Mouse (Mus musculus): ENCODE data around the gene Rel. TPM values are rescaled to one million over a fixed set of nuclear protein-coding genes. Genes with fewer than 3 reads are reported as not detected.
"Not testable (repeated sequence)": the region's sequence is repeated elsewhere in the genome, so short reads cannot be mapped to it uniquely, and the experiment has no call there.

The Rel gene
- polyA plus RNA-seq, 1 experiment = 0.73 TPM

GRCm38 (mm10) chr11:23767928-23768327 is 2.8 kb downstream of the Rel start:
- TF ChIP-seq FOSL1 (IDR thresholded peaks at IDR 0.05; ENCODE audit: insufficient read depth, low read length, poor library complexity, severe bottlenecking) = no peak
- no peak for TF ChIP-seq MYOG (IDR thresholded peaks at IDR 0.05; ENCODE audit: control insufficient read depth, extremely low read depth, insufficient read length)
- no peak for TF ChIP-seq MYOD1 (IDR thresholded peaks at IDR 0.05; ENCODE audit: control insufficient read depth, insufficient read length, low read depth)
- no peak for TF ChIP-seq CEBPB (IDR thresholded peaks at IDR 0.05; ENCODE audit: low read depth)
- TF ChIP-seq USF1 (IDR thresholded peaks at IDR 0.05; ENCODE audit: low read depth) = no peak
- no peak for TF ChIP-seq MAX (IDR thresholded peaks at IDR 0.05)
- no peak for TF ChIP-seq CTCF (IDR thresholded peaks at IDR 0.05; ENCODE audit: control insufficient read depth, insufficient read depth, insufficient read length)
- Histone ChIP-seq H3ac (ENCODE audit: control insufficient read depth, insufficient read length, low read depth) (no peak overlapping the region), H3K36me3 (ENCODE audit: control insufficient read depth, insufficient read depth) (no peaks in the 10 kb centered on the region), H3K4me3 (ENCODE audit: insufficient read depth, poor library complexity, severe bottlenecking) (no peak overlapping the region), H3K27me3 (ENCODE audit: control insufficient read depth, insufficient read depth, insufficient read length) (no peaks in the 10 kb centered on the region), H3K79me2 (ENCODE audit: control insufficient read depth, insufficient read depth) (peaks cover 48% of the 10 kb centered on the region), H3K79me3 (ENCODE audit: low read depth) (peaks cover 5% of the 10 kb centered on the region)

GRCm38 (mm10) chr11:23767369-23767768 is 3.4 kb downstream of the Rel start:
- not testable (repeated sequence) for H3K36me3 ChIP-seq (ENCODE audit: control insufficient read depth, insufficient read depth); H3K4me3 ChIP-seq (ENCODE audit: insufficient read depth, poor library complexity, severe bottlenecking); H3K79me3 ChIP-seq (ENCODE audit: low read depth); H3ac ChIP-seq (ENCODE audit: control insufficient read depth, insufficient read length, low read depth); H3K27me3 ChIP-seq (ENCODE audit: control insufficient read depth, insufficient read depth, insufficient read length)
- peaks cover 53% of the 10 kb centered on the region for H3K79me2 ChIP-seq (ENCODE audit: control insufficient read depth, insufficient read depth)

- Histone ChIP-seq H3K79me2 (ENCODE audit: control insufficient read depth, insufficient read depth) (peaks cover 35% of the 10 kb centered on the region), H3K36me3 (ENCODE audit: control insufficient read depth, insufficient read depth) (peaks cover 9% of the 10 kb centered on the region), H3K79me3 (ENCODE audit: low read depth) (peaks cover 5% of the 10 kb centered on the region), H3K4me3 (ENCODE audit: insufficient read depth, poor library complexity, severe bottlenecking) (no peak overlapping the region), H3K27me3 (ENCODE audit: control insufficient read depth, insufficient read depth, insufficient read length) (no peaks in the 10 kb centered on the region), H3ac (ENCODE audit: control insufficient read depth, insufficient read length, low read depth) (no peak overlapping the region)
- TF ChIP-seq CEBPB (IDR thresholded peaks at IDR 0.05; ENCODE audit: low read depth) (no peak), MYOG (IDR thresholded peaks at IDR 0.05; ENCODE audit: control insufficient read depth, extremely low read depth, insufficient read length) (no peak), CTCF (IDR thresholded peaks at IDR 0.05; ENCODE audit: control insufficient read depth, insufficient read depth, insufficient read length) (no peak), USF1 (IDR thresholded peaks at IDR 0.05; ENCODE audit: low read depth) (no peak), MAX (IDR thresholded peaks at IDR 0.05) (no peak), MYOD1 (IDR thresholded peaks at IDR 0.05; ENCODE audit: control insufficient read depth, insufficient read length, low read depth) (no peak), FOSL1 (IDR thresholded peaks at IDR 0.05; ENCODE audit: insufficient read depth, low read length, poor library complexity, severe bottlenecking) (no peak)
Measured at GRCm38 (mm10) chr11:23762635-23763034, 8.1 kb downstream of the Rel start.

- Histone ChIP-seq H3K4me3 (ENCODE audit: insufficient read depth, poor library complexity, severe bottlenecking) (no peak overlapping the region), H3K79me3 (ENCODE audit: low read depth) (no peaks in the 10 kb centered on the region)
Measured at GRCm38 (mm10) chr11:23758218-23758617, 12.6 kb downstream of the Rel start.

GRCm38 (mm10) chr11:23754329-23754728 is 16.4 kb downstream of the Rel start:
- Histone ChIP-seq H3K79me2 (ENCODE audit: control insufficient read depth, insufficient read depth) (no peaks in the 10 kb centered on the region), H3K36me3 (ENCODE audit: control insufficient read depth, insufficient read depth) (no peaks in the 10 kb centered on the region), H3K4me3 (ENCODE audit: insufficient read depth, poor library complexity, severe bottlenecking) (no peak overlapping the region), H3ac (ENCODE audit: control insufficient read depth, insufficient read length, low read depth) (no peak overlapping the region), H3K79me3 (ENCODE audit: low read depth) (no peaks in the 10 kb centered on the region), H3K27me3 (ENCODE audit: control insufficient read depth, insufficient read depth, insufficient read length) (no peaks in the 10 kb centered on the region)
- TF ChIP-seq CEBPB (IDR thresholded peaks at IDR 0.05; ENCODE audit: low read depth) (no peak), MYOG (IDR thresholded peaks at IDR 0.05; ENCODE audit: control insufficient read depth, extremely low read depth, insufficient read length) (no peak)

More at GRCm38 (mm10) chr11:23758218-23758617, 12.6 kb downstream of the Rel start:
- peaks cover 9% of the 10 kb centered on the region for H3K36me3 ChIP-seq (ENCODE audit: control insufficient read depth, insufficient read depth)
- H3K27me3 ChIP-seq (ENCODE audit: control insufficient read depth, insufficient read depth, insufficient read length) = no peaks in the 10 kb centered on the region
- TF ChIP-seq CEBPB (IDR thresholded peaks at IDR 0.05; ENCODE audit: low read depth) (no peak), MYOG (IDR thresholded peaks at IDR 0.05; ENCODE audit: control insufficient read depth, extremely low read depth, insufficient read length) (no peak), MAX (IDR thresholded peaks at IDR 0.05) (no peak), FOSL1 (IDR thresholded peaks at IDR 0.05; ENCODE audit: insufficient read depth, low read length, poor library complexity, severe bottlenecking) (no peak), MYOD1 (IDR thresholded peaks at IDR 0.05; ENCODE audit: control insufficient read depth, insufficient read length, low read depth) (no peak), CTCF (IDR thresholded peaks at IDR 0.05; ENCODE audit: control insufficient read depth, insufficient read depth, insufficient read length) (no peak), USF1 (IDR thresholded peaks at IDR 0.05; ENCODE audit: low read depth) (no peak)
- peaks cover 7% of the 10 kb centered on the region for H3K79me2 ChIP-seq (ENCODE audit: control insufficient read depth, insufficient read depth)
- H3ac ChIP-seq (ENCODE audit: control insufficient read depth, insufficient read length, low read depth) = no peak overlapping the region

- Histone ChIP-seq H3K36me3 (ENCODE audit: control insufficient read depth, insufficient read depth) (peaks cover 5% of the 10 kb centered on the region), H3K79me3 (ENCODE audit: low read depth) (no peaks in the 10 kb centered on the region), H3K79me2 (ENCODE audit: control insufficient read depth, insufficient read depth) (no peaks in the 10 kb centered on the region), H3K4me3 (ENCODE audit: insufficient read depth, poor library complexity, severe bottlenecking) (no peak overlapping the region), H3ac (ENCODE audit: control insufficient read depth, insufficient read length, low read depth) (no peak overlapping the region), H3K27me3 (ENCODE audit: control insufficient read depth, insufficient read depth, insufficient read length) (no peaks in the 10 kb centered on the region)
- TF ChIP-seq USF1 (IDR thresholded peaks at IDR 0.05; ENCODE audit: low read depth) (no peak), MYOD1 (IDR thresholded peaks at IDR 0.05; ENCODE audit: control insufficient read depth, insufficient read length, low read depth) (no peak), MYOG (IDR thresholded peaks at IDR 0.05; ENCODE audit: control insufficient read depth, extremely low read depth, insufficient read length) (no peak), CTCF (IDR thresholded peaks at IDR 0.05; ENCODE audit: control insufficient read depth, insufficient read depth, insufficient read length) (no peak)
Measured at GRCm38 (mm10) chr11:23753136-23753710, 17.5 kb downstream of the Rel start.

All from C2C12 (cell line).